Mouse (Mus musculus) heart, adult 2 months (tissue): Measurements from ENCODE around the gene Bglap2. TPM values are rescaled to one million over a fixed set of nuclear protein-coding genes. Genes with fewer than 3 reads are reported as not detected.
A peak's percentile ranks its signal among the peaks of the same experiment; 100 is the strongest.

Source experiments
- DNase-seq, 2 experiments: peaks; one replicate each; pipeline ENCODE4 v3.0.0; 2021
- H3K27ac ChIP-seq: fragments of 200-600 bp; 2 replicates; pipeline ENCODE4 v1.8.1; 2022
- H3K27me3 ChIP-seq: fragments of 200-500 bp; 2 replicates; pipeline ENCODE4 v1.6.1; 2012; ENCODE audit warnings: mild to moderate bottlenecking, low read length, inconsistent platforms, mixed read lengths; ENCODE audit not compliant: control insufficient read depth, insufficient read depth
- H3K36me3 ChIP-seq: fragments of 200-500 bp; 2 replicates; pipeline ENCODE4 v1.6.1; 2012; ENCODE audit warnings: low read length, inconsistent platforms; ENCODE audit not compliant: control insufficient read depth, insufficient read depth
- H3K4me1 ChIP-seq: fragments of 200-500 bp; 2 replicates; pipeline ENCODE4 v1.6.1; 2011; ENCODE audit warnings: low read length; ENCODE audit not compliant: control insufficient read depth, insufficient read depth
- H3K4me3 ChIP-seq: fragments of 200-600 bp; 2 replicates; pipeline ENCODE4 v1.8.1; 2022
- H3K79me2 ChIP-seq: fragments of 200-500 bp; replicated peaks from 2 replicates; pipeline ENCODE4 v1.6.1; 2012; ENCODE audit warnings: mild to moderate bottlenecking, inconsistent platforms, low read length, moderate library complexity, mixed read lengths; ENCODE audit not compliant: control insufficient read depth, insufficient read depth
- H3K9ac ChIP-seq: fragments of 200-500 bp; 2 replicates; pipeline ENCODE4 v1.6.1; 2012; ENCODE audit warnings: low read depth, mild to moderate bottlenecking, control low read depth, inconsistent platforms, low read length, mixed read lengths
- CTCF ChIP-seq: fragments of 200-600 bp; IDR thresholded peaks from 2 replicates; pipeline ENCODE4 v1.8.1; 2022; ENCODE audit warnings: antibody characterized with exemption, mild to moderate bottlenecking, moderate library complexity
- EP300 ChIP-seq: fragments of 200-500 bp; IDR thresholded peaks from 2 replicates; pipeline ENCODE4 v1.6.1; 2011; ENCODE audit warnings: low read depth, low read length, control low read depth; ENCODE audit not compliant: insufficient read depth
- POLR2A ChIP-seq: fragments of 200-500 bp; IDR thresholded peaks from 2 replicates; pipeline ENCODE4 v1.6.1; 2011; ENCODE audit warnings: mild to moderate bottlenecking, low read depth, low read length, control low read depth; ENCODE audit not compliant: insufficient read depth
- WGBS: fragments of 180-500 bp; shearing (Covaris S2); methylation state at CpG from one replicate; pipeline ENCODE4 v1.1.7; 2018; 5-methylcytosine and 5-hydroxymethylcytosine counted together
- intact Hi-C: fragments of 180-260 bp; cut with DNase I; formaldehyde crosslinking; loops from one replicate; pipeline ENCODE4 v1.15.1; 2025
- polyA plus RNA-seq: library from polyadenylated mRNA; depleted of rRNA; stranded (reverse); fragments of >200 nt; gene quantifications from 2 replicates; pipeline ENCODE4 v1.2.3, GENCODE M21; 2012; rRNA removed
- total RNA-seq, 2 experiments: library from RNA; stranded (reverse); gene quantifications; 2 replicates each; pipeline ENCODE4 v1.2.3; 2021

Bglap2 gene
- total and polyA plus RNA-seq, 3 experiments = 0.84 TPM; not detected in 2

DNA sequence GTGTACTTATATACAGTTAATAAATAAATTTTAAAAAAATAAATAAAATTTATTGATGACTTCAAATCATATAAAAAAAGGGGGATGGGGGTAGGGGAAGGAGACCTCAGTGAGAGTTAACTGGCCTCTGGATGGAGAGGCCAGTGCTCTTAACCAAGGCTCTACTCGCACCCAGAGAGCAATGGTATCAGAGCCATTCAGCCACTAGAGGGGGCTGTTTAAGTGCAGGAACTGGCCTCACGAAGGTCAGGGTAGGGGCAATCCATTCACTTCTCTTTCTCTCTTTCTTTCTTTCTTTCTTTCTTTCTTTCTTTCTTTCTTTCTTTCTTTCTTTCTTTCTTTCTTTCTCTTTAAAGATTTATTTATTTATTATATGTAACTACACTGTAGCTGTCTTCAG lies 47.2 kb downstream of the Bglap2 start:
- intact Hi-C loops = no loop called here
- Histone ChIP-seq H3K4me1 (no peaks in the 10 kb centered on the region), H3K27ac (no peak overlapping the region), H3K27me3 (no peaks in the 10 kb centered on the region), H3K4me3 (no peak overlapping the region), H3K9ac (no peak overlapping the region), H3K79me2 (no peaks in the 10 kb centered on the region), H3K36me3 (no peaks in the 10 kb centered on the region)
- 31% methylated on average over 2 of the region's 2 CpGs for WGBS
- no peak for DNase-seq
- no peak for TF ChIP-seq POLR2A
- TF ChIP-seq CTCF = peak; percentile 83

DNA sequence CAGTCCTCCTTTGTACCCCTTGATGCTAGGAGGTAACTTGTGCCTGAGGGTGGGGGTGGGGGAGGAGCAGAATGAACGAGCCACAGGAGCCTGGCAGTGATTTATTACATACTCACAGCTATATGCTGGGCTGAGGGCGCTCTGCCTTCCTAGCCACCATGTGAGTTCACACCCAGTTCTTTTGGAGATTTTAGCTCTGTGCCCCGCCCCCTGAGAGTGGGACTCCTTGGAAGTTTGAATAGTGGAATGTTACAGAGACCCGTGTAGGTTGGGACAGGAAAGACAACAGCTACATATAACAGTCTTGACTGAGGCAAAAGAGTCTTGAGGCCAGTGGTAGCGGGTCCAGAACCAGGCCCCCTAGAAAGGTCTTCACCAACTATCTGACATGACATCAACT lies 49.5 kb downstream of the Bglap2 start:
- H3K4me1 ChIP-seq = peaks cover 3% of the 10 kb centered on the region
- H3K79me2 ChIP-seq = no peaks in the 10 kb centered on the region
- H3K4me3 ChIP-seq = no peak overlapping the region
- TF ChIP-seq POLR2A (no peak), CTCF (no peak), EP300 (no peak)
- WGBS = 81% methylated on average over 5 of the region's 5 CpGs
- DNase-seq = no peak
- H3K9ac ChIP-seq = no peak overlapping the region
- H3K27me3 ChIP-seq = no peaks in the 10 kb centered on the region
- no peaks in the 10 kb centered on the region for H3K36me3 ChIP-seq
- H3K27ac ChIP-seq = no peak overlapping the region
- intact Hi-C loops = no loop called here

Other genes starting within 250 kb of the Bglap2 start
- gene Mef2d, start 236.3 kb downstream of the Bglap2 start, total RNA-seq = 100 to 1,000 TPM; 118 to 129 TPM
- 119 and 122 TPM in 2 replicates for gene Mef2d, start 236.3 kb downstream of the Bglap2 start, polyA plus RNA-seq
- not detected for gene Rhbg, start 124.0 kb downstream of the Bglap2 start, total RNA-seq
- gene Rhbg, start 124.0 kb downstream of the Bglap2 start, polyA plus RNA-seq = 0.20 TPM in 1 of 2 replicates, not detected in the other
- under 1 TPM; 0.26 to 0.27 TPM for gene Gm38392, start 91.5 kb downstream of the Bglap2 start, total RNA-seq
- 0.23 TPM in 1 of 2 replicates, not detected in the other for gene Gm38392, start 91.5 kb downstream of the Bglap2 start, polyA plus RNA-seq
- 1 to 10 TPM; 5.1 to 8.6 TPM for gene Tsacc, start 81.7 kb downstream of the Bglap2 start, total RNA-seq
- gene Tsacc, start 81.7 kb downstream of the Bglap2 start, polyA plus RNA-seq = 4.8 and 8.7 TPM in 2 replicates
- 100 to 1,000 TPM; 169 to 172 TPM for gene Cct3, start 81.6 kb downstream of the Bglap2 start, total RNA-seq
- 124 and 183 TPM in 2 replicates for gene Cct3, start 81.6 kb downstream of the Bglap2 start, polyA plus RNA-seq
- 10 to 100 TPM; 75.6 to 80.9 TPM for gene Glmp, start 53.7 kb downstream of the Bglap2 start, total RNA-seq
- 98.0 and 105 TPM in 2 replicates for gene Glmp, start 53.7 kb downstream of the Bglap2 start, polyA plus RNA-seq
- gene Tmem79, start 42.6 kb downstream of the Bglap2 start, total RNA-seq = 1 to 10 TPM; 1.6 to 1.7 TPM
- 2.3 and 3.5 TPM in 2 replicates for gene Tmem79, start 42.6 kb downstream of the Bglap2 start, polyA plus RNA-seq
- 10 to 100 TPM; 42.7 to 45.8 TPM for gene Smg5, start 42.4 kb downstream of the Bglap2 start, total RNA-seq
- 44.4 and 66.9 TPM in 2 replicates for gene Smg5, start 42.4 kb downstream of the Bglap2 start, polyA plus RNA-seq
- gene Paqr6, start 14.1 kb downstream of the Bglap2 start, total RNA-seq = under 1 TPM; 0.44 to 0.57 TPM
- gene Paqr6, start 14.1 kb downstream of the Bglap2 start, polyA plus RNA-seq = 5.0 and 7.5 TPM in 2 replicates
- not detected for gene Bglap3, start 6.0 kb downstream of the Bglap2 start, total RNA-seq
- gene Bglap3, start 6.0 kb downstream of the Bglap2 start, polyA plus RNA-seq = not detected in 2 replicates
- not detected for gene Bglap, start 5.8 kb upstream of the Bglap2 start, total RNA-seq
- gene Bglap, start 5.8 kb upstream of the Bglap2 start, polyA plus RNA-seq = not detected in 2 replicates
- 10 to 100 TPM; 12.4 to 15.9 TPM for gene Pmf1, start 31.6 kb upstream of the Bglap2 start, total RNA-seq
- gene Pmf1, start 31.6 kb upstream of the Bglap2 start, polyA plus RNA-seq = 20.8 and 22.3 TPM in 2 replicates
- 10 to 100 TPM; 11.9 to 14.6 TPM for gene Slc25a44, start 46.4 kb upstream of the Bglap2 start, total RNA-seq
- 19.1 and 25.9 TPM in 2 replicates for gene Slc25a44, start 46.4 kb upstream of the Bglap2 start, polyA plus RNA-seq
- gene Sema4a, start 82.5 kb upstream of the Bglap2 start, total RNA-seq = 1 to 10 TPM; 3.2 to 3.3 TPM
- gene Sema4a, start 82.5 kb upstream of the Bglap2 start, polyA plus RNA-seq = 8.5 and 9.5 TPM in 2 replicates
- 100 to 1,000 TPM; 117 to 138 TPM for gene Lmna, start 131.3 kb upstream of the Bglap2 start, total RNA-seq
- 67.3 and 85.2 TPM in 2 replicates for gene Lmna, start 131.3 kb upstream of the Bglap2 start, polyA plus RNA-seq
- under 1 TPM; 0.42 to 0.45 TPM for gene Mex3a, start 153.7 kb upstream of the Bglap2 start, total RNA-seq
- gene Mex3a, start 153.7 kb upstream of the Bglap2 start, polyA plus RNA-seq = 0.27 and 0.59 TPM in 2 replicates
- not detected for gene Rab25, start 169.6 kb upstream of the Bglap2 start, total RNA-seq
- gene Rab25, start 169.6 kb upstream of the Bglap2 start, polyA plus RNA-seq = 2.2 TPM in 1 of 2 replicates, not detected in the other
- 100 to 1,000 TPM in 1 of 2 experiments, 10 to 100 TPM in 1; 94.3 to 104 TPM for gene Lamtor2, start 174.4 kb upstream of the Bglap2 start, total RNA-seq
- gene Lamtor2, start 174.4 kb upstream of the Bglap2 start, polyA plus RNA-seq = 118 TPM in 2 replicates
- 10 to 100 TPM; 70.1 to 76.5 TPM for gene Ubqln4, start 175.1 kb upstream of the Bglap2 start, total RNA-seq
- 69.3 and 86.7 TPM in 2 replicates for gene Ubqln4, start 175.1 kb upstream of the Bglap2 start, polyA plus RNA-seq
- 10 to 100 TPM; 65.3 to 67.6 TPM for gene Ssr2, start 197.2 kb upstream of the Bglap2 start, total RNA-seq
- 80.0 and 115 TPM in 2 replicates for gene Ssr2, start 197.2 kb upstream of the Bglap2 start, polyA plus RNA-seq
- gene Arhgef2, start 227.3 kb upstream of the Bglap2 start, total RNA-seq = 10 to 100 TPM; 37.3 to 37.5 TPM
- gene Arhgef2, start 227.3 kb upstream of the Bglap2 start, polyA plus RNA-seq = 51.0 and 53.4 TPM in 2 replicates